Mouse (Mus musculus) ES-CJ7 (cell line): ENCODE measurements around the gene Cacul1.
"Not testable (repeated sequence)": the region's sequence is repeated elsewhere in the genome, so short reads cannot be mapped to it uniquely, and the experiment has no call there.

Experiments
- DNase-seq: peaks from one replicate; pipeline ENCODE4 v3.0.0; 2011; ENCODE audit warnings: low read depth, low spot score

Gene Cacul1

DNA sequence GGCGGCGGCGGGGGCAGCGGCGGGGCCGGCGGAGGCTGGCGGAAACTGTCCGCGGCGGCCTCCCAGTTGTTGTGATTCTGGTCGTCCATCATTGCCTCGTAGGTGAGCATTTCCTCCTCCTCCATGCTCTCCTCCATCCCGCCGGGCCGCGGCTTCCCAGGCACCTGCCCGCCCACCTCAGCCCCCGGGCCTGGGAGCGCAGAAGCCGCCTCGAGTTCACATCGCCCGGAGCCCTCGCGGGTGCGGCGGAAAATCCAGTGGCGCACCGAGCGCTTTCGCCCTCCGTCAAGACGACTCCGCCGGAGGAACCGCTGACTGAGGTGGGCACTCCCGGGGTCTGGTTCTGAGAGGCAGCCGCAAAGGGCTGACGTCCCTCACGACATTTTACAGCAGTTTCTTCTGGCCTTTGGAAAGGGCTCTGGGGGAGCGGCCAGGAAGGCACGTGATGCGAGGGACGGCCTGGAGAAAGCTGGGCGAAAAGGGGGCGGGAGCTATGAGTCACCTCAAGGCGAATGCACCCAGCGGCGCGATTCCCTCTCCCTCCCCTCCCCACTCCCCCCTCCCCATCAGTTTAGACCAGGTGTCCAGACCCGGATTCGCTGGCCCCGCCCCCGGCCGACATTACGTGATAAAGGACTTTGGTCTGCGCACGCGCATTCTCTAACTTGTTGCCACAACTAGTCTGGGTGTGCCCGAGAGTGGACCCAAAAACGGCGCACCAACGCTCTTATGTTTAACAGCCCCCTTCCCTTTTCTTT lies at the start of gene Cacul1:
Gene Cacul1, minus strand, starts transcription at position 444 of the 758 bp plus-strand sequence.
- peak; percentile 100 for DNase-seq

DNA sequence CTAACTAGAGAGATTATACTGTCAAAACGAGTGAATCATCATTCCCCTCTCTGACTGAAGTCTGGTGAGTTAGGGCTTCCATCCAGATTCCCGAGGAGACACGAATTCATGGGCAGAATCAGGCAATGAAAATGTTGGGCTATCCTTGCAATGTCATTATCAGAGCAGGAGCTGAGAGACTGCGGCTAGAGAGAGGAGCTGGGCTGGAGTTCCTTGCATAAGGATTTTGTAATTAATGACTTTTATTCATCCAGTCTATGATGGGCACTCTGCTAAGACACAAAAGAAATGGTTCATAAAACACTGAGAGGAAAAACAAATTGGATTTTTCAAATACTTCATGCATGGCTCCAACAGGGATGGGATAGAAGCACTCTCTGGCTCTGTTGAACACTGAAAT lies 38.6 kb upstream of the Cacul1 start:
- no peak for DNase-seq

DNA sequence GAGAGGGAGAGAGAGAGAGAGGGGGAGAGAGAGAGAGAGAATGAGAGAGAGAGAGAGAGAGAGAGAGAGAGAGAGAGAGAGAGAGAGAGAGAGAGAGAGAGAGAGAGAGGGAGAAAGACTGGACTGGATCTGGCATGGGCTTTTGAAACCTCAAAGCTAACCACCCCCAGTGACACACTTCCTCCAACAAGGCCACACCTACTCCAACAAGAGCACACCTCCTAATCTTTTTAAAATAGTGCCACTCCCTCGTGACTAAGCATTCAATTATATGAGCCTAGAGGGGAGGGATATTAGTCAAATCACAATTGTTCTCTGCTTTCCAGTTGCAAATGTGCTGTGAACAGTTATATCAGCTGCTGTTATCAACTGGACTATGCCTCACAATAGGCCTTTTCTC lies 36.2 kb upstream of the Cacul1 start:
- DNase-seq = no peak

DNA sequence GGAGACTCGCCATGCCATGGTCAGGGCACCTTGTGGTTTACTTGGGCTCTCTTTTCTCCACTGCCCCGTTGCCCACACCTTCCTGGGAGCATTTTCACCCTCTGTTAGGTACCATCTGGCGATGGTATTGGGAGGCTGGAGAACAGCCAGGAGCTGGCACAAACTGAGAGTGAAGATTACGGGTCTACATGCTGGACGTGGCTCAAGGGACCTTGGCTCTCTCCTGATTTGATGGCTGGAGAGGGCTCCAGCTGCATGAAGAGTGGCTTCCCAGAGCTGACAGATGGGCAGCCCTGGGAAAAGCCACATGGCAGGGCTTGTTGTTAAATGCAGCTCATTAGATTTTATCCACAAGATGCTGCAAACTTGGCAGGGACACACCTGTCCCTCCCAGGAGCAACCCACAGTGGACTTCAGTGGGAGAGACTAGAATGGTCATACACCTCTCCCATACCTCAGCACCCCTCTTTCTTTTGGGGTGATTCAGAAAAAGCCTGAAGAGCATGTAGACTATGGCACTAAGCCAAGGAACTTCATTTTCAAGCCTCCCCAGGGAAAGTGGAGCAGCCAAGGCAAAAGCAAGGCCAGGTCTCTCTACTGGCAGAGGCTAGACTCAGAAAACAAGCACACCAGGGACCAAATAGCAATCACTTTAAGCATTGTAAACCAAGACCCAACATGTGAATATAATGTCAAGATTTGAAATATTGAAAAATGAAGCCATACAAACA lies 34.8 kb upstream of the Cacul1 start:
- no peak for DNase-seq

DNA sequence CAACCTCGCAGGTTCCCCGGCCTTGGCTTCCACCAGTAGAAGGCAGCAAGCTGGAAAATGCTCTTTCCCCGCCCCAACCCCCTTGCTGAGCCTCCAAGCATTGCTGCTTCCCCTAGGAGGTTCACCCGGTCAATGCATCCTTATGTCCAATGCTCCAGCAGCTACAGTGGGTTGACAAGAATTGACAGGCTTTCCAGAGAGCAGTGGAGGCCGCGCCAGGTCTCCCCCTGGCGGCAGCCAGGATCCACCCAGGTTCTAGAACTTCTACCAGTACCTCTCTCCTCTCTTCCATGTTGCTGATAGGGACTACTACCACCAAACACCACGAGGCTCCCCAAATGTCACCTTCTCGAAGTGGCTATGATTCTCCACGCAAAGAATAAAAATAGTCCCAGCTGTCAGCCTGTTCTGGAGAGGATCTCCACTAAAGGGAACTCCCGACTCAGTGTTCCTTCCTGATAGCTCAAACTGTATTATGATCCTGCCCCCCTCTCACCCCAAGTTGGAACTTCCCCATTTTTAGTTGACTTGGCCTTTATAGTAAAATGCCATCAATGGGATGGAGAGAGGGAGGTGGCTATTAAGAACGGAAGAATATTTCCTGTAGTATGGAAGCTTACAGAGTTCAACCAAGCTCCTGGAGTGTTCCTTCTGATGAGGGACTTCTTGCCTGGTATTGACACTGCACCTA lies 30.8 kb upstream of the Cacul1 start:
- peak; percentile 31 for DNase-seq

DNA sequence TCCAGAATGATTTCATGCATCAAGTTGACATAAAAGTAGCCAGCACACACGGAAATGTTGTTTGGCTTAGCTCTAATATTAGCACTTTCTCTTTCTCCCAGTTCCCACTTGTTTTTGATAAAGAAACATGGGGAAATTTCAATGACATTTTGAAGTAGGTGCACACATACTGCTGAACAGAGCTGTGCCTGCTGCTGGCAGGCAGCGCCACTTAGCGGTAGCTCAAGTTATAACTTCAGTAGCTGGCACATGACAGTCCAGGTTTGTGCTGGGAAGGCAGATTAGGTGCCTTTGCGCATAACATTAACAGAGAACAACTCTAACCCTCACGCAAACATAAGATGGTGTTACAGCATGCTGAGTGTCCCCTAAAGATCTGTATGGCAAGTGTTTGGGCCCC lies 27.9 kb upstream of the Cacul1 start:
- DNase-seq = peak; percentile 57

DNA sequence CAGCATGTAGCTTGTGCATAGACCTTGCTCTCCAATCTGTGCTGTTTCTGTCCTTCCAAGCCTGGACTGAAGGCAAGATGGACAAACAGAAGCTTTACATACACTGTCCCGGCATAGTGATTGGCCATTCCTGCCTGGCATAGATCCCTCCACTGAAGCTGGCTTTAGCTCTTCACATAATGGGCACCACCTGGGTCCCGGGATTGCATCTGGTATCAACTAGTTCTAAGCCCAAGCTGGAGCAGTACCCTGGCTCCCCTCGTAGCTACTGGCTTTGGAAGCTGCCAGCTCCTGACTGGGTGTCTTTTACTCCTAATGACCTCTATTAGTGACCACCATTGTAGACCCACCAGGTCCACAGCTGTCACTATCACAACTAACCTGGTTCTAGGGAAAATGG lies 22.8 kb upstream of the Cacul1 start:
- DNase-seq = no peak

DNA sequence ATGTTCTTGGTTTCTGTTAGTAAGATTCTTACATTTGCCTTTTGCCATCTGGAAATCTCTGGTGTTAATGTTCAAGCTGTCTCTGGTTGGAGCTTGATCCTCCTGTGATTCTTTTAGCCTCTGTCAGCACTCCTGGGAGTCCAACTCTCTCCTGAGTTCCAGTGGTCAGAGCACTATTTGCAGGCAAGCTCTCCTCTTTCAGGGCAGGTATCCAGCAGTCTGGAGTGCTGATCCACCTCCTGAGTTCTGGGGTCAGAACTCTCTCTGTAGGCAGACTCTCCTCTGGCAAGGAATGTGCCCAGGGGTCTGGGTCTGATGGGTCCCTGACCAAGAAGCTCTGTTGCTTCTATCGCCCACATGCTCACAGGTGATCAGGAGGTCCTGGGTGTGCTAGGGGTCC lies 21.2 kb upstream of the Cacul1 start:
- DNase-seq = not testable (repeated sequence)

DNA sequence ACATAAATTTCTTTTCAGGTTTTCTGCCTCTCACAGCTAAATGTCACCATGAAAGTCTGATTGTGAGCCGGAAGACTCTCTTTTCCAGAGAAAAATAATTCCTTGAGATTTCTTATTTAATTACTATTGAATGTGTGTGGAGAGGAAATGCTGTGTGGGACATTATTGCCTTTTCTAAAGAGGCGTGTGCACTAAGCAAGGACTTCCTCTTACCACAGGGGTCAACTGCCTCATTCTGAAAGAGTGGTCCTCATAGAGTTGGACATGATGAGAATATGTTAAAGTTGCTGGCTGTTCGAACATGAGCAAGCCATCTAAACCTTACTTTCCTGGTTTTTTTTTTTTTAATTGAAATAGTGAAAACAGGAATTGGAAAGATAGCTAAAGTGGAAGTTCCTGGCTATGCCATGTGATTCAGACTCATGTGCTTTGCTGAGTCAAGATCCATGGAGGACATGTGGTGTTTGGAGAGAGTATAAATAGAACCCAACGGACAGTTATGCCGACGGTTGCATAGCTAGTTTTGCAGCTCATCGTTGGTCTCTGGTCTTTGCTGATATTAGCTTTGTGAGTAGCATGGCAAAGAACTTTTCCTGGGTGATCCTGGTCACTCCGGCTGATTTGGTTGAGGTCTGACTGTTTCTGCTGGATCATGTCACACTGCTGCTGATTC lies 17.3 kb upstream of the Cacul1 start:
- no peak for DNase-seq

DNA sequence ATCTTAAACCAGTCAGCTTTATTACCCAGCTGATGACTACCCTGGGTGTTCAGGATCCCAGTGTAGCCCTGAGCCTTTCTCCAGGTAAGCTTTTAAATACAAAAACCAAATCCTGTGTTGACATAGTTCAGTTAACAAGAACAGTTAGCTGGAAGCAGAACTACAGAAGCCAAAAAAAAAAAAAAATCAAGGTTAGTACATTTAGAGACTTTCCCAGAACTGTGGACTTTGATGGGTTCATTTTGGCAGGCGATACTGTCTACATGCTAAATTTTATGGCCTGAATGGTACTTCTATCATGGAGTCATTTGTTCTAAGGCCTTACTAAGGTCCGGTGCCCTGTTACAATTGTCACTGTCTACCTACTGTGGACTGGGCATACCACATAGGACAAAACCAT lies 8.8 kb upstream of the Cacul1 start:
- DNase-seq = no peak

DNA sequence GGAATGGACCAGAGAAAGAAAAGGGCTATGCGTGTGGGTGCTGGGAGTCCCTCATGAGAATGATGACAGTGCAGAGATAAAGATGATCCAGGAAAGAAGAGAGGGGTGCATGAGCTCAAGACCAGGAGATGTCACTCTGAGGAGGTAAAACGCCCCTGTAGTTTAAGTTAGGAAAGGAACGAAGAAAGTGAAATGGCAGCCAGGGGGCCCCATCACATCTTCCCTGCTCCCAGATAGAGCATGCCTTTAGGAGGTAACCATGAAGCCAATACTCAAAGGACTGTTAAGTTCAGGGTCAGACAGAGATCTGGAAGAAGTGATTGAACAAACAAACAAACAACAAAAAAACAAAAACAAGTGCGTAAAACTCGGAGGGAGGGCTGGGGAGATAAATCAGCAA lies 5.8 kb upstream of the Cacul1 start:
- DNase-seq = peak; percentile 8

DNA sequence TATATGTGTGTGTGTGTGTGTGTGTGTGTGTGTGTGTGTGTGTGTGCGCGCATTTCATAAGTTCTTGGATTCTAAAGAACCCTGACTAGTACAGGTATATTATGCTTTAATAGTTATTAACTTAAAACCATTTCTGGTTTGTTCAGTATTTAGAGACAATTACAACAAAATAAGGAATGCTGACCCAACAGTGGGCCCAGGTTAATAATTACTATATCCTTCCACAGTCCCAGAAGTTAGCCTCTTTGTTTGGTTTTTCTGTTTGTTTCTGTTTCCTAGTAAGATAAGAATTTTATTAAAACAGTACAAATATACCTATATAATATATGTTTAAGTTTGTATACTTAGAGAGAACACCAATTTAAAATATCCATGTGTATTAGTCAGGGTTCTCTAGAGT lies 2.4 kb upstream of the Cacul1 start:
- DNase-seq = no peak

DNA sequence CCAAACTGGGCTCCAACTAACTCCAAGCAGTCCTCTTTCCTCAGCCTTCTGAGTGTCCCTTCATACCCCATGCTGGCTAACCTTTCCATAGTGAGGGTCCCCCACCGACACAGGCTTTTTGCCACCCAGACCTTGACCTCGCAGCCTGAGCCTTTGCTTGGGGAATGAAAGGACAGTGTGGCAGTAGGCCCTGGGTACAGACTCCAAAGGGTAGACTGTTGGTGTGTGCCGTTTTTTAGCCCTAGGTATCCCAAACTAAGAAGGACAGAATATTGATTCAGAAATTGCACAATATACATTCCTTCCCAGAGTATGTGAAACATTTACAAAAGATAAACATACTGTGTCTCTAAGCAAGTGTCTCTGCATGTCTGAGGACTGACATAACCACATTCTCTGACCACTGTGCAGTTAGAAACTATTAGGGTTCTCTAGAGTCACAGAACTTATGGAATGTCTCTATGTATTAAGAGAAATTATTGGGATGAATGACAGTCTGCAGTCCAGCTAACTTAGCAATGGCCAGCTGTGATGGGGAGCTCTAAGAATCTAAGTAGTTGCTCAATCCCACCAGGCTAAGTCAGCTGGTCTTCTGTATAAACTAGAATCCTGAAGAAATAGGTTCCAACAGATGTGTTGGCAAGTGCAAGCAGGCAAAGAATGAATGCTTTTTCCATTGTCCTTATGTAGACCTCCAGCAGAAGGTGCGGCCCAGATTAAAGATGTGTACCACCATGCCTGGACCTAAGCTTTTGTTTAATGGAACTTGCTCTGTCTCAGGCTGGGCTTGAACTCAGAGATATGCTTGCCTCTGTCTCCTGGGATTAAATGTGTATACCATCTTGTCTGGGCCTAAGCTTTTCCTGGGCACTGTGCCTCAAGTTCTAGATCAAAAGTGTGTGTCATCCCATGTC lies 809 bp upstream of the Cacul1 start:
- no peak for DNase-seq

DNA sequence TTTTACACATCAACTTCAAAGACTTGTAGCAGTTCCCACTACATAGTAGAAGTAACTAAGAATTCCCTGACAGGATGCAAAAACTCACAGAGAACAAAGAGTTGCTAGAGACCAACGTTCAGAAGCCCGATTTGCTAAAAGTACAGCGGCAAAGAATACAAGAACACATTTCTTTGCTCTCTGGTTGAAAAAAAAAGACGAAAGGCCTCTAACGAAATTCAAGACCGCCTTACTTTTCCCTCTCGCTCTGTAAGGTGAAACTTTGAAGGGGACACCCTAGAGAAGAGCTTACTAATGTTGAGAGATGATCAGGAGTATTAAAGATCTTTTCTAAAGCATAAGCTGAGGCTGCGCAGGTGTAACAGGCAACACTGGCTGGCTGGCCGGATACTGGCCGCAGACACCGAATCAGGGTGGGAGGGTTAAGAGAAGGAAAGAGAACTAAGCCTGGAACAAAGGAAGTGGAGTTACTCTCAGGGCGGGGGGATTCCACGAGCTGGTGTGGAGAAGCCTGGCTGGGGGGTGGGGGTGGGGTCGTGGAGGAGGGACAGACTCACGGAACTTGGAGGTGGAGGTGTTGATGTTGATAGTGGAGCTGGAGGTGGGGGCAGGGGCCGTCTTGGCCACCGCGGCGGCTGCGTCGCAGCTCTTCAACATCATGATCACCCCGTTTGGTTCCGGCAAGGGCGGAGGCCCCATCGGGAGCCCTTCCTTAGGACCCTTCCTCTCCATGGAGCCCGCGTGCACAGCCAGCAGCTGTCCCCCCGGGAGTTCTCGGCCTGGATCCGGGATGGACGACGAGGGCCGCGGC lies 849 bp downstream of the Cacul1 start:
- peak; percentile 71 for DNase-seq

DNA sequence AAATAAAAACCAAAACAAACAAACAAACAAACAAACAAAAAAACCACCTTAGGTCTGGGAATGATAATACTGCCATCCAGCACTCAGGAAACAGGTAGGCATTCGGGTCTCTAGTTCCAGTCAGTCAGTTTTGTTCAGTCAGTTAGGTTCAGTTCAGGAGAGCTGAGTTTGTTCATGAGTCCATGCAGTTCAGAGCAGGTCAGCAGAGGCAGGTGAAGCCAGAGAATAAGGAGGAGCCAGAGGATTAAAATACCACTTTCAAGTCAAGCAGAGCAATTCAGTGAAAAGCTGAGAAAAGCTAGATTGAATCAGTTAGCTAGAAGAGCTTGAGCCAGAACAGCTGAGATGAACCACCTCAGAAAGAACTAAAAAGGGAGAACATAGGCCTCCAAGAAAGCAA lies 4.1 kb downstream of the Cacul1 start:
- DNase-seq = no peak

DNA sequence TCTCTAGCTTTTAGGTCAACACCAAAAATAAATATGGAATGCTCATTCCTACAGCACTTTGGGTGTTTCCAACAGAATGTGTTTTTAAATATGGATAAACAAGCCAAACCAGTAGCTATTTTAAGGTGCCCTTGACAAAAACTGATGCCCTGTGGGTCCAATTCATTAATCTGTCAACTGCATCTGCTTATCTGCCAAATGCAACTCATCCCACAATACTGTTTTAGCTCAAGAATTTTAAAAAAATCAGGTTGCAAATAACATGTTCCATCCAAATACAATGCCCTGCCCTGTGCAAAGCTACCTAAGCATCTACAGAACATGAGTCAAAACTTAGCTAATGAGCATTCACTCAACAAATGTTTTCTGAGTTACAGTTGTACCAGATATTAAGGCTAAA lies 20.3 kb downstream of the Cacul1 start:
- no peak for DNase-seq

DNA sequence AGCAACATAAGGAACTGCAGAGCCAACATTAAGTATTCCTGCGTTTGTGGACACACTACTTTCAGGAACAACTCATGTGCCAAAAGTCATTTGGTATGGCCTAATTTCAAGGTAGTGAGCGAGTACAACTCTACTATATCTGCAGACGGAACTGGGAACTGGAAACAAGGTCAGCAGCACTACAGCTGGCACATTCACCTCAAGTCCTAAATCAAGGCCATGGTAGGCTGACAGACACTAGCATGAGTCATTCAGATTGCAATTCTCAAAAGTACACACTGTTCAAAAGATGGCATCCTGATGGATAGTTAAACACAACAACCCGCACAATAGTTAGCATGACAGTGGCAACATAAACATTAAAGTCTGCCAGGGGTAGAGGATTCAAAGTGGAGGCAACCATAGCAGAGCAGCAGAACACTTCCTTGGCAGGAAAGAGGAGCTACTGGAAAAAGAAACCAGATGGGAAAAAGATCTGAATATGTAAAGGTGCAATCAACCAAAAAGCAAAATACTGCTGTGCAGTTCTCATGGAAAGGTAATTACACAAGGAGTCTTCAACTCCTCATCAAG lies 25.9 kb downstream of the Cacul1 start:
- no peak for DNase-seq

DNA sequence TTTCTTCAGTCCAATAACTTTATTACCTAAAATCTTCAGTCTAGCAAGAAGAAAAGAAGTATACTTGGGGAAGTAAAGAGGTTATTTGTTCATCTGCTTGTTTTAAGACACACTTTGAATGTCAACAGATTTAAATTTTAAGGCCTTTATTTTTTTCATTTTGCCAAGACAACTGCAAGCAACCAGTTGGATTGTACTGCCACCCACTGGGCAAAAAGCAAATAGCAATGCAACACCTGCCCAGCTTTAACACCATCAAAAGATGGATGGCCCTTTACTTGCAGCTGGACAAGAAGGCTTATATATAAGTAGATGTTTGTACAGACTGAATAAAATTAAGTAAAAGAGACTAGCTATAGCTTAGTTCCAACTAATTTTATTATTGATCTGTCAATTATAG lies 27.3 kb downstream of the Cacul1 start:
- DNase-seq = peak; percentile 48

DNA sequence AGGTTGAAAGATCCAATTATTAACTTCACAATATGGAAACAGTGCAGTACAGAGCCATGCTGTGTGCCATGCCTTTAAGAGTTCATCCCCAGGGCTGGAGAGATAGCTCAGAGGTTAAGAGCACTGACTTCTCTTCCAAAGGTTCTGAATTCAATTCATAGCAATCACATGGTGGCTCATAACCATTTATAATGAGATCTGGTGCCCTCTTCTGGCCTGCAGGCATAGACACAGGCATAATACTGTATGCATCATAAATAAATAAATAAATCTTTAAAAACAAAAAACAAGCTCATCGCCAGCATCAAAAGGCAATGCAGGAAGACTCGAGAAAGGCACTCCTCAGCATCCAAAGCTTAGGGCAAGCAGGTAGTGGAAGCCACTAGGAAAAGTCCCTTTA lies 37.5 kb downstream of the Cacul1 start:
- no peak for DNase-seq

DNA sequence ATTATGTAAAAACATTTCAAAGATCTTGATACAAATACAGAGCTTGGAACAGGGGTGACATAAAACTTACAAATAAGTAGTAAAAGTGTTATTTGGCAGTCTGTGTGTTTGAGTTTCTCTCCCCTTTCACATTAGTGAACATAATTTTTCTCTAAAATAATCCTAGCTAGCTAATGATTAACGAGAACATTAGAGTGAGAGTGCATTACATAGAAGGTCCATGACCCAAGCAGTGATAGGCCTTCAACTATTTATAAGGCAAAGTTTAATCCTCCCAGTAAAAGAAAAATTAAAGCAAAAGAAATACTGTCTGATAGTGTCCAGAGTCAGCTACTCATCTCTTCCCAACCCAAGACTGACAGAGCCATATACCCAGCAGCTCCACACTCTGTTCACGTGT lies 48.9 kb downstream of the Cacul1 start:
- no peak for DNase-seq
